Mouse (Mus musculus) subcutaneous adipose tissue, adult 2 months (tissue): ENCODE measurements around the gene Crebrf. TPM values are rescaled to one million over a fixed set of nuclear protein-coding genes. Genes with fewer than 3 reads are reported as not detected.

Source experiments
- polyA plus RNA-seq: library from polyadenylated mRNA; depleted of rRNA; stranded (reverse); fragments of >200 nt; gene quantifications from 2 replicates; pipeline ENCODE4 v1.2.3, GENCODE M21; 2012; ENCODE audit warnings: low replicate concordance; rRNA removed

Crebrf gene
- polyA plus RNA-seq = 6.0 and 10.3 TPM in 2 replicates

GRCm38 (mm10) chr17:26715271-26715758, at the start of gene Crebrf:
TSS of gene Crebrf (plus strand) at chr17:26715650.

GRCm38 (mm10) chr17:26780750-26781571, 65.5 kb downstream of the Crebrf start, which contains the start of gene Bnip1:
TSS of gene Bnip1 (plus strand) at chr17:26781066.

Other genes starting within 250 kb of the Crebrf start
- 275 and 327 TPM in 2 replicates for gene Ergic1, start 154.2 kb upstream of the Crebrf start, polyA plus RNA-seq
- 56.1 and 188 TPM in 2 replicates for gene Dusp1, start 153.5 kb upstream of the Crebrf start, polyA plus RNA-seq
- 299 and 435 TPM in 2 replicates for gene Atp6v0e, start 52.4 kb upstream of the Crebrf start, polyA plus RNA-seq
- gene Bnip1, start 65.4 kb downstream of the Crebrf start, polyA plus RNA-seq = 26.2 and 30.5 TPM in 2 replicates
- gene Nkx2-5, start 129.4 kb downstream of the Crebrf start, polyA plus RNA-seq = not detected in 2 replicates
- 1.3 and 4.2 TPM in 2 replicates for gene Kifc5b, start 201.4 kb downstream of the Crebrf start, polyA plus RNA-seq
- 42.4 and 52.3 TPM in 2 replicates for gene Phf1, start 217.4 kb downstream of the Crebrf start, polyA plus RNA-seq
- gene Cuta, start 223.9 kb downstream of the Crebrf start, polyA plus RNA-seq = 151 and 158 TPM in 2 replicates
- gene Syngap1, start 225.6 kb downstream of the Crebrf start, polyA plus RNA-seq = 14.9 and 87.0 TPM in 2 replicates